Mouse (Mus musculus): Measurements from ENCODE around the gene Usp12. TPM values are rescaled to one million over a fixed set of nuclear protein-coding genes. Genes with fewer than 3 reads are reported as not detected.

The Usp12 gene
- polyA plus RNA-seq, 1 experiment from 2014 or later = 17.2 TPM

DNA sequence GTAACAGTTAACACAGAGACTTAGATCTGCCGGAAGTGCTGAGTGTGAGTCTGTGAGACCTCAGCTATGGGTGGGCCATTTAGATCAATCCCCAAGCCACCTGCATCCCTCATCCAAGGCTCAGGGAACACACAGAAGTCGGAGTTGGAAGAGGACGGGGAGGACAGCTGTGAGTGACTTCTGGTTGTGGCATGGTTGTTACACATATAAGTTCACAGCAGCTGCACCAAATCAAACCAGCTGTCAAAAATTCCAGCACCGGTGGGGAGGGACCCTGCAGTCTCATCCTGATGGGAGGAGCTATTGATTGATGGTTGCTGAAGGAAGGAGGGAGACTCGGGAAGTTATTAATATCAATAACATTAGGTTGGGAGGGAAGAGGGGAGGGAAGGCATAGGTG, 99.3 kb downstream of the Usp12 start:
- Histone ChIP-seq H3K36me3 (ENCODE audit: control insufficient read depth, insufficient read depth, low read length) (no peaks in the 10 kb centered on the region), H3K4me3 (ENCODE audit: low read length) (no peak overlapping the region), H3K27me3 (ENCODE audit: control insufficient read depth, insufficient read depth, low read depth, low read length) (no peaks in the 10 kb centered on the region), H3K9me3 (ENCODE audit: control insufficient read depth, low read length) (no peaks in the 10 kb centered on the region), H3K27ac (ENCODE audit: low read length) (no peak overlapping the region), H3K4me2 (ENCODE audit: low read depth, low read length) (no peak overlapping the region), H3K9ac (ENCODE audit: low read length) (no peak overlapping the region), H3K4me1 (replicated peaks; ENCODE audit: control insufficient read depth, insufficient read depth, low read length) (peaks cover 13% of the 10 kb centered on the region)
- ATAC-seq (ENCODE audit: low read depth) = no peak
- 46% methylated on average over 5 of the region's 5 CpGs for WGBS

DNA sequence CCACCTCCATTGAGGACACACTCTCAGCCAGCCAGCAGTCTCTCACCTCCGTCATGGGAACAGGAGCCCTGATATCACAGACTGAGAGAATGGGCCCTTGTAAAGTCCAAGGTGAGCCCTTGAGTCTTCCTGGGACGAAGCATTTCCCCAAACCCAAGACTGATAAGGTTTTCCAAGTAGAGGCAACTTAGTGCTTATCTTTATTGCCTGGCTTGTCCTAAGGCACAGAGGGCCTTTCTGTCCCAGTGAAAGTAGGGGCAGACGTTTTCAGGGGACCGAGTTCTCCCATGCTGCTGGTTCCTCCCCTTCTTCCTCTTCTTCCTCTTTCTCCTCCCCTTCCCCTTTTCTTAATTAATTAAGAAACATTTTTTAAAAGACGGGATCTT, 101.8 kb downstream of the Usp12 start:
- H3K4me3 ChIP-seq (ENCODE audit: low read length) = no peak overlapping the region
- peaks cover 15% of the 10 kb centered on the region for H3K4me1 ChIP-seq (replicated peaks; ENCODE audit: control insufficient read depth, insufficient read depth, low read length)
- WGBS = 54% methylated on average over 5 of the region's 5 CpGs
- ATAC-seq (ENCODE audit: low read depth) = no peak
- H3K4me2 ChIP-seq (ENCODE audit: low read depth, low read length) = peak overlapping the region; percentile 15; the same call in 1 of the 2 replicates
- no peaks in the 10 kb centered on the region for H3K9me3 ChIP-seq (ENCODE audit: control insufficient read depth, low read length)
- no peaks in the 10 kb centered on the region for H3K27me3 ChIP-seq (ENCODE audit: control insufficient read depth, insufficient read depth, low read depth, low read length)
- H3K36me3 ChIP-seq (ENCODE audit: control insufficient read depth, insufficient read depth, low read length) = no peaks in the 10 kb centered on the region
- peak overlapping the region; percentile 70 for H3K27ac ChIP-seq (ENCODE audit: low read length)
- H3K9ac ChIP-seq (ENCODE audit: low read length) = 0 out of 2 replicates have a peak overlapping the region, but pooled peaks have one; percentile 26

DNA sequence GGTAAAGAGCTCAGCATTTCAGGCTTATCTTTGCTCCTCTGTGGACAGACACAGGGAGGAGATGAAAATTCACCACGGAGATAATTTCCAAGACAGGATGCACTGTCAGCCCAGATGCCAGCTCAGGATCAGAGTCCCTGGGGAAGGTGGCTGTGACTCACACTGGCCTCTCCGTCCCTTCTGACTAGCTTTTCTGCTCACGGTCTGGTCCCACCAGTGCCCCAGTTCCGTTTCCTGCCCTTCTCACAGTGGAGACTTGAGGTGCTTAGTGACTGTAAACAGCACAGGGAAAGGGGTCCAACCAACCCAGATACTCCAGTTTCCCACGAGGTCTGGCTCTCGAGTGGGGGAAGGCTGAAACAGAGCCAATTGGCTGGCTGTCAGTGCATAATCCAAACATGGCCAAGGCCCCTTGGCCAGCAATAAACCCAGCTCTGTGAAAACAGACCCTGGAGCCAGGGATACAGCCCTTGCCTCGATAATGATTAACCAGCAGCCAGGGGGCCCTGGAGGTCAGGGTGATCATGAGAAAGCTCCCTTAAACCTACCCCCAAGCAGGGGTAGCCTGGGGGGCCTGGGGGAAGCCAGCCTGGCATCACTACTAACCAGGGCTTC, 102.3 kb downstream of the Usp12 start:
- H3K9ac ChIP-seq (ENCODE audit: low read length) = 0 out of 2 replicates have a peak overlapping the region, but pooled peaks have one; percentile 26
- WGBS = 6% methylated on average over 7 of the region's 7 CpGs
- H3K4me3 ChIP-seq (ENCODE audit: low read length) = no peak overlapping the region
- no peaks in the 10 kb centered on the region for H3K27me3 ChIP-seq (ENCODE audit: control insufficient read depth, insufficient read depth, low read depth, low read length)
- peak overlapping the region; percentile 70 for H3K27ac ChIP-seq (ENCODE audit: low read length)
- H3K4me2 ChIP-seq (ENCODE audit: low read depth, low read length) = peak overlapping the region; percentile 15; the same call in 1 of the 2 replicates
- H3K9me3 ChIP-seq (ENCODE audit: control insufficient read depth, low read length) = no peaks in the 10 kb centered on the region
- no peaks in the 10 kb centered on the region for H3K36me3 ChIP-seq (ENCODE audit: control insufficient read depth, insufficient read depth, low read length)
- peaks cover 15% of the 10 kb centered on the region for H3K4me1 ChIP-seq (replicated peaks; ENCODE audit: control insufficient read depth, insufficient read depth, low read length)
- ATAC-seq (ENCODE audit: low read depth) = peak; percentile 81

DNA sequence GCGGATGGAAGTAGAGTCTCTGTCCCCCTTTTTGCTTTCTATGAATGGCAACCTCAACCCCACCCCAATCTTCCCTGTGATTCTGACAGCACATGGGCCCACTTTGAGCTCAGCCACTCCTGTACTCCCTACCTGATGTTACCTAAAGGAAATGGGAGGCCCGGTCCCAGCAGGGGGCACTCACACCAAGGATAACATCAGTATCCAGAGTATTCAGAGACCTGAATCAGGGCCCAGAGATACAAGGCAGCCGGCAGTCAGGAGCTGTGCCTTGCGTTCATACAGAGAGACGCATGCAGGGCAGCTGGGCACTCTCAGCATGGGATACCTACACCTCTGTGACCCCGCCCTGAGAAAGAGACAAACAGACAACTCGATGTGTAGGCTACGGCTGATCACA, 103.1 kb downstream of the Usp12 start:
- Histone ChIP-seq H3K27ac (ENCODE audit: low read length) (peak overlapping the region; percentile 70), H3K4me1 (replicated peaks; ENCODE audit: control insufficient read depth, insufficient read depth, low read length) (peaks cover 15% of the 10 kb centered on the region), H3K4me2 (ENCODE audit: low read depth, low read length) (no peak overlapping the region), H3K4me3 (ENCODE audit: low read length) (no peak overlapping the region), H3K9ac (ENCODE audit: low read length) (no peak overlapping the region), H3K27me3 (ENCODE audit: control insufficient read depth, insufficient read depth, low read depth, low read length) (no peaks in the 10 kb centered on the region), H3K36me3 (ENCODE audit: control insufficient read depth, insufficient read depth, low read length) (no peaks in the 10 kb centered on the region), H3K9me3 (ENCODE audit: control insufficient read depth, low read length) (no peaks in the 10 kb centered on the region)
- WGBS = 52% methylated on average over 8 of the region's 8 CpGs
- peak; percentile 24; the same call in 1 of the 2 replicates for ATAC-seq (ENCODE audit: low read depth)

DNA sequence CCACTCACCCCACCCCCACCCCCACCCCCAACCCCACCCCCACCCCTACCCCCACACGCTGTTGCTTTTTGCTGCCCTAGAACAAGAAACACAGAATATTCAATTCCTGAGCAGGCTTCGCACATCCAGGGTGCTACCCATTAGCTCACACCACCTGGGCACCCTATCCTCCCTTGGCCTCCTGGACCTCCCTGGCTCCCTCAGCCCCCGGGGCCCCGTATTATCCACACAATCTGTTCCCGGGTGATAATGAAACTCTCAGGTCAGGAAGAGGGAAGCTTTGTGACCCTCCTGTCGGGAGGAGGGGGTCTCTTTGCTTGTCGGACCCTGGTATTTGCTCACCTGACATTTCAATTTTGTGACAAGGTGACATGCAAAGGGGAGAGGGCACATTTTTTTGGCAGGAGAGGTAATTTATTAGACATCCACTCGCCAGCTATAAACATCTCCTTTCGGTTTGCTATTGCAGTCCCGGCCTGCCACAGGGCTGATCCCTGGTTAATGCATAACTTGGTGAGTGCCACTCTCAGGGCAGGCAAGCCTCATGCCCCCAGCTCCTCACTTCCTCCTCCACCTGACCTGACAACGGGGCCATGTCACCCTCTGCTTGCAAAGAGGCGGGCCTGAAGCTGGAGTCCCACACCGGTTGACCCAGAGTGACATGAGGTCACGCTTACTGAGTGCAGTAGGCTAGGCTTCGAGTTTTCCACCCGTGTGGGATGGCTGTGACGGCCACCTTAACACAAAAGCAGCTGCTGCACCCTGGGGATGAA, 107.1 kb downstream of the Usp12 start:
- peak overlapping the region; percentile 39; the same call in 1 of the 2 replicates for H3K9ac ChIP-seq (ENCODE audit: low read length)

DNA sequence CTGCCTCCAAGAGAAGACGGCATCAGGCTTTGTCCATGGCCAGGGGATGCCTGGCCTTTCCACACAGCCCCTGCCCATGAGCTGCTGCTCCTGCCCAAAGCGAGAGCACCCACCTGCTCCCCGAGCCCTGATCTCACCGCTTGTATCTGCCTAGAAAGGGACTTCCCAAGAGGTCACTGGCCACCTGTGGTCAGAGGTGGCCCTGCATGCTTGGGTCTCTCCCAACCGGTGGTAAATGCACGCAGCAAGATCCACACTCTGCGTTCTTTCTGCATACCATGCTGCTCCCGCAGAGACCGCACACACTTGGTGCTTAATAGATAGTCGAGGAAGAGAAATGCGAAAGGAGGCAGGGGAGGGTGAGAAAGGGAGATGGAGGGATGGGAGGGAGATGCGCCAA, 107.9 kb downstream of the Usp12 start:
- Histone ChIP-seq H3K36me3 (ENCODE audit: control insufficient read depth, insufficient read depth, low read length) (no peaks in the 10 kb centered on the region), H3K9ac (ENCODE audit: low read length) (no peak overlapping the region), H3K27ac (ENCODE audit: low read length) (no peak overlapping the region), H3K9me3 (ENCODE audit: control insufficient read depth, low read length) (no peaks in the 10 kb centered on the region), H3K4me2 (ENCODE audit: low read depth, low read length) (no peak overlapping the region), H3K4me1 (replicated peaks; ENCODE audit: control insufficient read depth, insufficient read depth, low read length) (peaks cover 6% of the 10 kb centered on the region; the same call in 1 of the 2 replicates), H3K27me3 (ENCODE audit: control insufficient read depth, insufficient read depth, low read depth, low read length) (no peaks in the 10 kb centered on the region), H3K4me3 (ENCODE audit: low read length) (no peak overlapping the region)
- 61% methylated on average over 12 of the region's 12 CpGs for WGBS
- ATAC-seq (ENCODE audit: low read depth) = no peak

More for the DNA sequence above, 107.1 kb downstream of the Usp12 start:
- peak overlapping the region; percentile 48 for H3K4me2 ChIP-seq (ENCODE audit: low read depth, low read length)
- H3K4me3 ChIP-seq (ENCODE audit: low read length) = peak overlapping the region; percentile 25
- 26% methylated on average over 16 of the region's 17 CpGs for WGBS
- peak; percentile 71 for ATAC-seq (ENCODE audit: low read depth)
- H3K36me3 ChIP-seq (ENCODE audit: control insufficient read depth, insufficient read depth, low read length) = no peaks in the 10 kb centered on the region
- no peaks in the 10 kb centered on the region for H3K9me3 ChIP-seq (ENCODE audit: control insufficient read depth, low read length)
- peak overlapping the region; percentile 76 for H3K27ac ChIP-seq (ENCODE audit: low read length)
- peaks cover 14% of the 10 kb centered on the region for H3K4me1 ChIP-seq (replicated peaks; ENCODE audit: control insufficient read depth, insufficient read depth, low read length)
- no peaks in the 10 kb centered on the region for H3K27me3 ChIP-seq (ENCODE audit: control insufficient read depth, insufficient read depth, low read depth, low read length)

Other genes with a start within 250 kb of the Usp12 start
- not detected in 2 replicates for gene Gm3415, start 238.9 kb downstream of the Usp12 start, polyA plus RNA-seq (2015; fragmentation: Nextera tagmentation; extraction: Ambion mirVana)
- not detected in 2 replicates for gene Gpr12, start 209.8 kb downstream of the Usp12 start, polyA plus RNA-seq (2015; fragmentation: Nextera tagmentation; extraction: Ambion mirVana)
- gene Rpl21, start 37.9 kb upstream of the Usp12 start, polyA plus RNA-seq (2015; fragmentation: Nextera tagmentation; extraction: Ambion mirVana) = 510 and 546 TPM in 2 replicates
- 30.0 and 33.9 TPM in 2 replicates for gene Rasl11a, start 50.1 kb upstream of the Usp12 start, polyA plus RNA-seq (2015; fragmentation: Nextera tagmentation; extraction: Ambion mirVana)
- gene Gtf3a, start 153.7 kb upstream of the Usp12 start, polyA plus RNA-seq (2015; fragmentation: Nextera tagmentation; extraction: Ambion mirVana) = 118 and 121 TPM in 2 replicates
- gene Mtif3, start 168.8 kb upstream of the Usp12 start, polyA plus RNA-seq (2015; fragmentation: Nextera tagmentation; extraction: Ambion mirVana) = 20.2 and 21.0 TPM in 2 replicates

Measured in lung, embryonic 16.5 days (tissue).